Mouse (Mus musculus) ES-E14 (cell line): ENCODE measurements around the gene Cpe.

Experiments
- CHD2 ChIP-seq: IDR thresholded peaks from 2 replicates; pipeline ENCODE4 v1.6.1; 2014; ENCODE audit warnings: mild to moderate bottlenecking, low read depth, low read length, inconsistent platforms
- MAFK ChIP-seq: IDR thresholded peaks from 2 replicates; pipeline ENCODE4 v1.6.1; 2014; ENCODE audit warnings: mild to moderate bottlenecking, low read depth, low read length, inconsistent platforms; ENCODE audit not compliant: insufficient read depth
- ZC3H11A ChIP-seq: IDR thresholded peaks from 2 replicates; pipeline ENCODE4 v1.6.1; 2012; ENCODE audit warnings: low read depth, mild to moderate bottlenecking, inconsistent platforms, low read length, borderline replicate concordance
- ZNF384 ChIP-seq: IDR thresholded peaks from 2 replicates; pipeline ENCODE4 v1.6.1; 2012; ENCODE audit warnings: low read depth, low read length, inconsistent platforms

GRCm38 (mm10) chr8:64732596-64732995 lies 39.7 kb upstream of the Cpe start:
- TF ChIP-seq ZC3H11A (no peak), CHD2 (no peak), MAFK (no peak), ZNF384 (no peak)
